Mouse (Mus musculus) hindbrain, embryonic 14.5 days (tissue): ENCODE data around the gene Bmpr1b. TPM values are rescaled to one million over a fixed set of nuclear protein-coding genes. Genes with fewer than 3 reads are reported as not detected.

ENCODE experiments used
- ATAC-seq: fragments of 200-750 bp; cut with Nextera tagmentation; 2 replicates; pipeline ENCODE4 v1.8.0; 2017; ENCODE audit warnings: moderate number of reproducible peaks, mild to moderate bottlenecking, moderate TSS enrichment, moderate library complexity; ENCODE audit not compliant: low FRiP score
- DNase-seq: peaks from one replicate; pipeline ENCODE4 v3.0.0-alpha.2; 2015; ENCODE audit warnings: low spot score
- H3K27ac ChIP-seq: fragments of 300-500 bp; sonication (generic); 2 replicates; pipeline ENCODE4 v1.5.1; 2014; ENCODE audit warnings: mild to moderate bottlenecking, moderate library complexity
- H3K27me3 ChIP-seq: fragments of 300-500 bp; sonication (generic); 2 replicates; pipeline ENCODE4 v1.6.1; 2014; ENCODE audit warnings: mild to moderate bottlenecking, low read length, mixed read lengths; ENCODE audit not compliant: control insufficient read depth, insufficient read depth
- H3K36me3 ChIP-seq: fragments of 300-500 bp; sonication (generic); replicated peaks from 2 replicates; pipeline ENCODE4 v1.6.1; 2014; ENCODE audit not compliant: control insufficient read depth, insufficient read depth
- H3K4me1 ChIP-seq: fragments of 300-500 bp; sonication (generic); replicated peaks from 2 replicates; pipeline ENCODE4 v1.6.1; 2014; ENCODE audit warnings: antibody characterized with exemption, low read length, mixed read lengths; ENCODE audit not compliant: control insufficient read depth, insufficient read depth
- H3K4me2 ChIP-seq: fragments of 300-500 bp; sonication (generic); replicated peaks from 2 replicates; pipeline ENCODE4 v1.6.1; 2014; ENCODE audit warnings: mild to moderate bottlenecking, moderate library complexity
- H3K4me3 ChIP-seq: fragments of 300-500 bp; sonication (generic); replicated peaks from 2 replicates; pipeline ENCODE4 v1.5.1; 2014; ENCODE audit warnings: mild to moderate bottlenecking, low read length
- H3K9ac ChIP-seq: fragments of 300-500 bp; sonication (generic); 2 replicates; pipeline ENCODE4 v1.6.1; 2014
- H3K9me3 ChIP-seq: fragments of 300-500 bp; sonication (generic); 2 replicates; pipeline ENCODE4 v1.6.1; 2016; ENCODE audit warnings: low read length; ENCODE audit not compliant: control insufficient read depth
- WGBS: fragments of 180-500 bp; shearing (Covaris S2); extraction: QIAGEN DNeasy Blood & Tissue Kit; methylation state at CpG from one replicate; pipeline ENCODE4 v1.1.7; 2014; 5-methylcytosine and 5-hydroxymethylcytosine counted together
- polyA plus RNA-seq: library from polyadenylated mRNA; unstranded; fragments of >200 nt; fragmentation: Nextera tagmentation; extraction: Ambion mirVana; gene quantifications from 2 replicates; pipeline ENCODE4 v1.2.1, GENCODE M21; 2014

The Bmpr1b gene
- polyA plus RNA-seq, 1 experiment from 2014 or later, result 4.1 TPM

- Histone ChIP-seq H3K9ac (no peak overlapping the region), H3K4me2 (no peak overlapping the region), H3K27ac (no peak overlapping the region), H3K4me3 (no peak overlapping the region), H3K4me1 (no peaks in the 10 kb centered on the region), H3K27me3 (no peaks in the 10 kb centered on the region), H3K36me3 (no peaks in the 10 kb centered on the region), H3K9me3 (no peaks in the 10 kb centered on the region)
- WGBS, result 89% methylated on average over 5 of the region's 5 CpGs
- DNase-seq, result no peak
- ATAC-seq, result no peak
These were observed 108.0 kb downstream of the Bmpr1b start for GRCm38 (mm10) chr3:142061267-142061666.

GRCm38 (mm10) chr3:142059890-142060289, 109.3 kb downstream of the Bmpr1b start:
- DNase-seq (no peak), ATAC-seq (no peak)
- no peak overlapping the region for H3K4me2 ChIP-seq
- H3K4me1 ChIP-seq, result no peaks in the 10 kb centered on the region
- 40% methylated on average over 3 of the region's 3 CpGs for WGBS
- no peaks in the 10 kb centered on the region for H3K27me3 ChIP-seq
- no peak overlapping the region for H3K4me3 ChIP-seq
- H3K27ac ChIP-seq, result no peak overlapping the region
- no peaks in the 10 kb centered on the region for H3K9me3 ChIP-seq
- no peaks in the 10 kb centered on the region for H3K36me3 ChIP-seq
- no peak overlapping the region for H3K9ac ChIP-seq

- 95% methylated on average over 2 of the region's 2 CpGs for whole genome bisulfite sequencing
- ATAC-seq (no peak), DNase-seq (no peak)
- Histone ChIP-seq H3K9me3 (no peaks in the 10 kb centered on the region), H3K4me1 (no peaks in the 10 kb centered on the region), H3K4me3 (no peak overlapping the region), H3K9ac (no peak overlapping the region), H3K27ac (no peak overlapping the region), H3K4me2 (no peak overlapping the region), H3K27me3 (no peaks in the 10 kb centered on the region), H3K36me3 (no peaks in the 10 kb centered on the region)
These were observed 118.5 kb downstream of the Bmpr1b start for GRCm38 (mm10) chr3:142050681-142051080.

GRCm38 (mm10) chr3:142049610-142050009, 119.6 kb downstream of the Bmpr1b start:
- Histone ChIP-seq H3K9ac (no peak overlapping the region), H3K27me3 (no peaks in the 10 kb centered on the region), H3K36me3 (no peaks in the 10 kb centered on the region), H3K4me2 (no peak overlapping the region), H3K4me1 (no peaks in the 10 kb centered on the region), H3K27ac (no peak overlapping the region), H3K9me3 (no peaks in the 10 kb centered on the region), H3K4me3 (no peak overlapping the region)
- DNase-seq (no peak), ATAC-seq (no peak)
- WGBS, result 82% methylated on average over 3 of the region's 3 CpGs

GRCm38 (mm10) chr3:142049093-142049492, 120.1 kb downstream of the Bmpr1b start:
- Histone ChIP-seq H3K4me2 (no peak overlapping the region), H3K9ac (no peak overlapping the region), H3K27ac (no peak overlapping the region), H3K9me3 (no peaks in the 10 kb centered on the region), H3K36me3 (no peaks in the 10 kb centered on the region), H3K4me1 (no peaks in the 10 kb centered on the region), H3K4me3 (no peak overlapping the region), H3K27me3 (no peaks in the 10 kb centered on the region)
- 96% methylated on average over 5 of the region's 5 CpGs for WGBS
- DNase-seq, result no peak
- ATAC-seq, result no peak

- H3K4me3 ChIP-seq, result no peak overlapping the region
- DNase-seq (no peak), ATAC-seq (no peak)
- no peak overlapping the region for H3K9ac ChIP-seq
- H3K9me3 ChIP-seq, result no peaks in the 10 kb centered on the region
- H3K4me1 ChIP-seq, result no peaks in the 10 kb centered on the region
- H3K27me3 ChIP-seq, result no peaks in the 10 kb centered on the region
- no peak overlapping the region for H3K4me2 ChIP-seq
- H3K27ac ChIP-seq, result no peak overlapping the region
- no peaks in the 10 kb centered on the region for H3K36me3 ChIP-seq
- 66% methylated on average over 6 of the region's 6 CpGs for WGBS
These were observed 120.7 kb downstream of the Bmpr1b start for GRCm38 (mm10) chr3:142048493-142048892.

- no peak overlapping the region for H3K27ac ChIP-seq
- no peak for ATAC-seq
- WGBS, result 50% methylated on average over 2 of the region's 2 CpGs
- H3K4me2 ChIP-seq, result no peak overlapping the region
- H3K9ac ChIP-seq, result no peak overlapping the region
- peak; percentile 29 for DNase-seq
- no peaks in the 10 kb centered on the region for H3K9me3 ChIP-seq
- no peaks in the 10 kb centered on the region for H3K27me3 ChIP-seq
- H3K4me1 ChIP-seq, result no peaks in the 10 kb centered on the region
- no peaks in the 10 kb centered on the region for H3K36me3 ChIP-seq
- no peak overlapping the region for H3K4me3 ChIP-seq
These were observed 125.8 kb downstream of the Bmpr1b start for GRCm38 (mm10) chr3:142043463-142043862.

- no peak for ATAC-seq
- no peak for DNase-seq
- Histone ChIP-seq H3K36me3 (no peaks in the 10 kb centered on the region), H3K27me3 (no peaks in the 10 kb centered on the region), H3K9ac (no peak overlapping the region), H3K4me1 (no peaks in the 10 kb centered on the region), H3K9me3 (no peaks in the 10 kb centered on the region), H3K4me2 (no peak overlapping the region), H3K27ac (no peak overlapping the region), H3K4me3 (no peak overlapping the region)
- 81% methylated on average over 5 of the region's 5 CpGs for WGBS
These were observed 126.2 kb downstream of the Bmpr1b start for GRCm38 (mm10) chr3:142043006-142043405.

GRCm38 (mm10) chr3:142040345-142040744, 128.9 kb downstream of the Bmpr1b start:
- 91% methylated on average over 5 of the region's 5 CpGs for WGBS
- DNase-seq, result no peak
- Histone ChIP-seq H3K9ac (no peak overlapping the region), H3K4me3 (no peak overlapping the region), H3K9me3 (no peaks in the 10 kb centered on the region), H3K4me2 (no peak overlapping the region), H3K27me3 (no peaks in the 10 kb centered on the region), H3K36me3 (no peaks in the 10 kb centered on the region), H3K27ac (no peak overlapping the region), H3K4me1 (no peaks in the 10 kb centered on the region)
- ATAC-seq, result no peak

- Histone ChIP-seq H3K27ac (no peak overlapping the region), H3K4me3 (no peak overlapping the region), H3K27me3 (no peaks in the 10 kb centered on the region), H3K4me2 (no peak overlapping the region), H3K36me3 (no peaks in the 10 kb centered on the region), H3K4me1 (0 out of 2 replicates have a peak, but pooled peaks cover 3% of the 10 kb centered on the region), H3K9me3 (no peaks in the 10 kb centered on the region), H3K9ac (no peak overlapping the region)
- WGBS, result 51% methylated on average over 4 of the region's 4 CpGs
- ATAC-seq, result no peak
- no peak for DNase-seq
These were observed 135.1 kb downstream of the Bmpr1b start for GRCm38 (mm10) chr3:142034160-142034559.
